Mouse (Mus musculus): ENCODE results near the gene Gria1.

DNA sequence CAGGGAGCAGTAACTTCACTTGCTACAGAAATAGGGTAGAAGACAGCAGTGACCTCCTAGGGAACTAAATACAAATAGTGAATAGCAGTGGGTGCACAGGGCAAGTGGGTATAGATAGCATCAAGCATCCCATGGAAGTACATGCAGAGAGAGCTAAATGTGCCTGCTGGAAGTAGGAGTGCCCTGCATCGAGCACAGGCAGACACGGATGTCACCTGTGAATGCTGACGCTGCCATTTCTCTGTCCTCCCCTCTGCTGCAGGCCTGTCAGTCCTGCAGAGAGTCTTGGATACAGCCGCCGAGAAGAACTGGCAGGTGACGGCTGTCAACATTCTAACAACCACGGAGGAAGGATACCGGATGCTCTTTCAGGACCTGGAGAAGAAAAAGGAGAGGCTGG, 178.2 kb downstream of the Gria1 start:
- TF ChIP-seq POLR2A (IDR thresholded peaks at IDR 0.05; ENCODE audit: extremely low read depth, insufficient read depth, low read length) (no peak), CTCF (IDR thresholded peaks at IDR 0.05; ENCODE audit: low read depth, low read length) (no peak)

Measured in liver, adult 2 months (tissue).